Mouse (Mus musculus) erythroblast, adult 5-6 weeks (primary cell): ENCODE results near the gene Setd1b. TPM values are rescaled to one million over a fixed set of nuclear protein-coding genes. Genes with fewer than 3 reads are reported as not detected.

Source experiments
- ATAC-seq: replicated peaks from 2 replicates; pipeline ENCODE4 v1.8.0; 2016; ENCODE audit warnings: moderate number of reproducible peaks, mild to moderate bottlenecking, moderate TSS enrichment, inconsistent platforms; ENCODE audit not compliant: poor library complexity, low FRiP score, severe bottlenecking
- total RNA-seq, 2 experiments: library from RNA; stranded (forward) in 1 of 2; stranded (reverse) in 1 of 2; fragments of 150-400 nt in 1 of 2; fragments of 200-764, 138-1000 nt in 1 of 2; gene quantifications; 2 replicates each; pipeline versions ENCODE4 v1.2.3 to v1.2.4; 2015 to 2017; ENCODE audit warnings: low replicate concordance in 2 of 2

Setd1b gene
- total RNA-seq, 2 experiments from 2014 or later: 5.5 to 15.6 TPM

- ATAC-seq: no peak
Observed at GRCm38 (mm10) chr5:123152901-123153300, 10.9 kb downstream of the Setd1b start.

GRCm38 (mm10) chr5:123155425-123155824 is 13.4 kb downstream of the Setd1b start:
- peak; percentile 70 for ATAC-seq

GRCm38 (mm10) chr5:123156763-123157162 is 14.8 kb downstream of the Setd1b start:
- peak; percentile 31; the same call in 1 of the 2 replicates for ATAC-seq

GRCm38 (mm10) chr5:123157972-123158371 is 16.0 kb downstream of the Setd1b start:
- no peak for ATAC-seq

GRCm38 (mm10) chr5:123159446-123159845 is 17.5 kb downstream of the Setd1b start:
- no peak for ATAC-seq

- no peak for ATAC-seq
Observed at GRCm38 (mm10) chr5:123159866-123160265, 17.9 kb downstream of the Setd1b start.

- no peak for ATAC-seq
Observed at GRCm38 (mm10) chr5:123160341-123160740, 18.3 kb downstream of the Setd1b start.

- ATAC-seq: no peak; the same call in 1 of the 2 replicates
Observed at GRCm38 (mm10) chr5:123162942-123163341, 20.9 kb downstream of the Setd1b start.

- no peak for ATAC-seq
Observed at GRCm38 (mm10) chr5:123166437-123166836, 24.4 kb downstream of the Setd1b start.

- no peak for ATAC-seq
Observed at GRCm38 (mm10) chr5:123167591-123167990, 25.6 kb downstream of the Setd1b start.

GRCm38 (mm10) chr5:123169284-123169683 is 27.3 kb downstream of the Setd1b start, which contains the start of gene Psmd9:
TSS of gene Psmd9 (plus strand) at chr5:123169413.
- ATAC-seq: no peak

- no peak for ATAC-seq
Observed at GRCm38 (mm10) chr5:123170365-123170764, 28.4 kb downstream of the Setd1b start.

- ATAC-seq: peak; percentile 96
Observed at GRCm38 (mm10) chr5:123171646-123172350, 29.8 kb downstream of the Setd1b start.

GRCm38 (mm10) chr5:123178792-123179191 is 36.8 kb downstream of the Setd1b start:
- no peak for ATAC-seq

GRCm38 (mm10) chr5:123180390-123180789 is 38.4 kb downstream of the Setd1b start:
- no peak for ATAC-seq

GRCm38 (mm10) chr5:123181536-123181935 is 39.5 kb downstream of the Setd1b start:
- no peak for ATAC-seq

- ATAC-seq: no peak
Observed at GRCm38 (mm10) chr5:123182651-123183050, 40.7 kb downstream of the Setd1b start, which contains the start of gene Hpd. TSS of gene Hpd (minus strand) at chr5:123182727.

GRCm38 (mm10) chr5:123185966-123186365 is 44.0 kb downstream of the Setd1b start:
- ATAC-seq: 0 out of 2 replicates have a peak, but pooled peaks have one; percentile 10

GRCm38 (mm10) chr5:123187306-123187705 is 45.3 kb downstream of the Setd1b start:
- ATAC-seq: no peak

- ATAC-seq: no peak
Observed at GRCm38 (mm10) chr5:123190912-123191311, 48.9 kb downstream of the Setd1b start.

- peak; percentile 49 for ATAC-seq
Observed at GRCm38 (mm10) chr5:123191427-123191826, 49.4 kb downstream of the Setd1b start.
